Mouse (Mus musculus) intestine, embryonic 15.5 days (tissue): ENCODE measurements around the gene Lemd2. TPM values are rescaled to one million over a fixed set of nuclear protein-coding genes. Genes with fewer than 3 reads are reported as not detected.

Experiments used
- ATAC-seq: fragments of 200-750 bp; cut with Nextera tagmentation; 2 replicates; pipeline ENCODE4 v1.8.0; 2017; ENCODE audit warnings: moderate TSS enrichment, moderate library complexity
- H3K27ac ChIP-seq: fragments of 300-500 bp; sonication (generic); 2 replicates; pipeline ENCODE4 v1.5.1; 2015; ENCODE audit warnings: mild to moderate bottlenecking, inconsistent platforms
- H3K27me3 ChIP-seq: fragments of 300-500 bp; sonication (generic); replicated peaks from 2 replicates; pipeline ENCODE4 v1.6.1; 2015; ENCODE audit warnings: inconsistent platforms
- H3K36me3 ChIP-seq: fragments of 300-500 bp; sonication (generic); 2 replicates; pipeline ENCODE4 v1.6.1; 2015; ENCODE audit warnings: inconsistent platforms
- H3K4me1 ChIP-seq: fragments of 300-500 bp; sonication (generic); replicated peaks from 2 replicates; pipeline ENCODE4 v1.6.1; 2015; ENCODE audit warnings: inconsistent platforms
- H3K4me2 ChIP-seq: fragments of 300-500 bp; sonication (generic); replicated peaks from 2 replicates; pipeline ENCODE4 v1.6.1; 2015; ENCODE audit warnings: mild to moderate bottlenecking, inconsistent platforms
- H3K4me3 ChIP-seq: fragments of 300-500 bp; sonication (generic); replicated peaks from 2 replicates; pipeline ENCODE4 v1.5.1; 2015; ENCODE audit warnings: inconsistent platforms
- H3K9ac ChIP-seq: fragments of 300-500 bp; sonication (generic); 2 replicates; pipeline ENCODE4 v1.6.1; 2015; ENCODE audit warnings: inconsistent platforms
- H3K9me3 ChIP-seq: fragments of 300-500 bp; sonication (generic); 2 replicates; pipeline ENCODE4 v1.6.1; 2016; ENCODE audit warnings: inconsistent platforms
- WGBS: fragments of 180-500 bp; shearing (Covaris S2); methylation state at CpG from one replicate; pipeline ENCODE4 v1.1.7; 2015; 5-methylcytosine and 5-hydroxymethylcytosine counted together
- polyA plus RNA-seq: library from polyadenylated mRNA; unstranded; fragments of >200 nt; fragmentation: Nextera tagmentation; extraction: Ambion mirVana; gene quantifications from 2 replicates; pipeline ENCODE4 v1.2.1, GENCODE M21; 2015

Gene Lemd2
- polyA plus RNA-seq, 1 experiment from 2014 or later, result 10.9 TPM

- H3K4me1 ChIP-seq, result peaks cover 4% of the 10 kb centered on the region; the same call in 1 of the 2 replicates
- 0 out of 2 replicates have a peak, but pooled peaks have one; percentile 23 for ATAC-seq
Observed at GRCm38 (mm10) chr17:27165054-27165773, 39.1 kb downstream of the Lemd2 start.

GRCm38 (mm10) chr17:27160905-27161304 lies 43.4 kb downstream of the Lemd2 start:
- Histone ChIP-seq H3K27ac (no peak overlapping the region), H3K36me3 (no peaks in the 10 kb centered on the region), H3K9ac (no peak overlapping the region), H3K9me3 (no peaks in the 10 kb centered on the region), H3K4me2 (no peak overlapping the region), H3K27me3 (no peaks in the 10 kb centered on the region), H3K4me3 (no peak overlapping the region), H3K4me1 (peaks cover 4% of the 10 kb centered on the region; the same call in 1 of the 2 replicates)
- no peak for ATAC-seq
- 66% methylated on average over 4 of the region's 4 CpGs for WGBS

More at GRCm38 (mm10) chr17:27165054-27165773, 39.1 kb downstream of the Lemd2 start:
- Histone ChIP-seq H3K4me3 (no peak overlapping the region), H3K9ac (no peak overlapping the region), H3K9me3 (no peaks in the 10 kb centered on the region), H3K27ac (no peak overlapping the region), H3K36me3 (no peaks in the 10 kb centered on the region), H3K27me3 (no peaks in the 10 kb centered on the region), H3K4me2 (no peak overlapping the region)
- WGBS, result 31% methylated on average over 8 of the region's 8 CpGs

DNA sequence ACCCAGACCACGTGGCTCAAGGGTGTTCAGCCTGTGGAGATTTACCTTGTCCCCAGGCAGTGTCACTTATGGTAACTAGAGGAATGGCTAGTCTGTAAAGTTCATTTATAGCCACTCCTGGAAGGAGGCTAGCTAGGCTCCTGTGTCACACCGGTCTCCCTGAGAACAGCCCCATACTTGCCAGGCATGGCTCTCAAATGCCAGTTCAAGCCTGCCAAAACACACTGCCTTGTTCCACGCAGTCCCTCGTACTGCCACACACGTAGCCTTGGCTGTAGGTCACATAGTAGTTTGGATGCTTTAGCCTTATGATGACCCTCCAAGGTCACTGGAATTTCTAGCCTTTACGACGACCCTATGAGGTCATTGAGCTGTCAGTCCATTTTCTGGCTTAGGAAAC lies 45.1 kb downstream of the Lemd2 start:
- no peaks in the 10 kb centered on the region for H3K36me3 ChIP-seq
- no peak overlapping the region for H3K9ac ChIP-seq
- WGBS, result 70% methylated on average over 7 of the region's 7 CpGs
- no peak for ATAC-seq
- no peaks in the 10 kb centered on the region for H3K9me3 ChIP-seq
- H3K4me2 ChIP-seq, result no peak overlapping the region
- no peak overlapping the region for H3K4me3 ChIP-seq
- no peaks in the 10 kb centered on the region for H3K27me3 ChIP-seq
- no peak overlapping the region for H3K27ac ChIP-seq
- H3K4me1 ChIP-seq, result no peaks in the 10 kb centered on the region

GRCm38 (mm10) chr17:27158439-27158838 lies 45.8 kb downstream of the Lemd2 start:
- H3K27ac ChIP-seq, result no peak overlapping the region
- no peak overlapping the region for H3K4me3 ChIP-seq
- no peaks in the 10 kb centered on the region for H3K27me3 ChIP-seq
- H3K4me2 ChIP-seq, result no peak overlapping the region
- no peaks in the 10 kb centered on the region for H3K9me3 ChIP-seq
- peaks cover 4% of the 10 kb centered on the region; the same call in 1 of the 2 replicates for H3K4me1 ChIP-seq
- no peaks in the 10 kb centered on the region for H3K36me3 ChIP-seq
- H3K9ac ChIP-seq, result no peak overlapping the region
- no peak for ATAC-seq
- 87% methylated on average over 6 of the region's 6 CpGs for WGBS

GRCm38 (mm10) chr17:27155752-27156151 lies 48.5 kb downstream of the Lemd2 start:
- WGBS, result 75% methylated on average over 8 of the region's 8 CpGs
- Histone ChIP-seq H3K27me3 (no peaks in the 10 kb centered on the region), H3K27ac (no peak overlapping the region), H3K4me1 (peaks cover 6% of the 10 kb centered on the region), H3K36me3 (no peaks in the 10 kb centered on the region), H3K4me2 (no peak overlapping the region), H3K9ac (no peak overlapping the region), H3K4me3 (no peak overlapping the region), H3K9me3 (no peaks in the 10 kb centered on the region)
- no peak for ATAC-seq

DNA sequence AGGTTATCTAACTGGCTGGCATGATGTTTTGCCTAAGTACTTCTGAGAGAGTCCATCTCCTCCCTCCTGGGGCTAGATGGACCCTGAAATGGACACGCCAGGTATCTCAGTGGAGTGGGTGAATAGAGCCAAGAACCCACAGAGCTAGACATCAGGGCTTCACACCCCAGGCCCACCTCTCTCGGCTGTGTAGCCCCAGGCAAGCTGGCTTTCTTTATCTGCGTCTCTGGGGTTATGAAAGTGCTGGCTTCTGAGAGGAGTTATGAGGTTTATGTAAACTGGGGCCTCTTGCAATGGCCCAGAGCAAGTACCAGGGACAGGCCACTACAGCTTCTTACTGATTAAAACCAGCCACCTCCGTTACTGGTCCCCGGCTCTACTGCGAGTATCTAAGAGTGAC lies 49.4 kb downstream of the Lemd2 start:
- H3K36me3 ChIP-seq, result no peaks in the 10 kb centered on the region
- no peak overlapping the region for H3K9ac ChIP-seq
- no peak overlapping the region for H3K4me3 ChIP-seq
- 54% methylated on average over 6 of the region's 6 CpGs for WGBS
- no peak overlapping the region for H3K27ac ChIP-seq
- H3K9me3 ChIP-seq, result no peaks in the 10 kb centered on the region
- no peaks in the 10 kb centered on the region for H3K27me3 ChIP-seq
- no peak overlapping the region for H3K4me2 ChIP-seq
- no peak for ATAC-seq
- H3K4me1 ChIP-seq, result peaks cover 6% of the 10 kb centered on the region

DNA sequence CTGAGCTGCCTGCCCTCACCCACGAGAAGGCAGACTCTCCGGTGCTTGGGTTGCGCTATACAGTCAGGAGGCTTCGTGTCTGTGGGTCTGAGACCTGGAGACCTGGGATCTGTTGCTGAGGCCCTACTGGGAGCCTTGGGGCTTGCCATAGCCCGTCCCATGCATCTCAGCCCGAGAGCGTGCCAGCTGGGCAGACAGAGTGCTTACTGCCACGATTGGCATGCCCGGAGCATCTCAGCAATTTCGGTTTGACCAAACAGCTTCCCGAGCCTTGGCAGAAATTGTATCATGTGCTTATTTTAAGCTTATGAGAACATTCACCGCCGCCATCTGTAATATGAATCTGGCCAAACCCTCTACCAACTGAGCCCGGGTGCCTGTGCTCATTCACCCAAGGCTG lies 50.0 kb downstream of the Lemd2 start:
- Histone ChIP-seq H3K9me3 (no peaks in the 10 kb centered on the region), H3K4me2 (no peak overlapping the region), H3K9ac (no peak overlapping the region), H3K4me3 (no peak overlapping the region), H3K27me3 (no peaks in the 10 kb centered on the region), H3K4me1 (peaks cover 6% of the 10 kb centered on the region), H3K27ac (no peak overlapping the region), H3K36me3 (no peaks in the 10 kb centered on the region)
- 85% methylated on average over 14 of the region's 14 CpGs for WGBS
- no peak for ATAC-seq

GRCm38 (mm10) chr17:27153773-27154193 lies 50.5 kb downstream of the Lemd2 start:
- H3K9me3 ChIP-seq, result no peaks in the 10 kb centered on the region
- no peak overlapping the region for H3K4me2 ChIP-seq
- H3K36me3 ChIP-seq, result no peaks in the 10 kb centered on the region
- H3K4me3 ChIP-seq, result no peak overlapping the region
- H3K27ac ChIP-seq, result no peak overlapping the region
- no peak overlapping the region for H3K9ac ChIP-seq
- WGBS, result 48% methylated on average over 9 of the region's 9 CpGs
- ATAC-seq, result no peak
- peaks cover 6% of the 10 kb centered on the region for H3K4me1 ChIP-seq
- H3K27me3 ChIP-seq, result no peaks in the 10 kb centered on the region

- peaks cover 6% of the 10 kb centered on the region for H3K4me1 ChIP-seq
- no peaks in the 10 kb centered on the region for H3K36me3 ChIP-seq
- H3K27me3 ChIP-seq, result no peaks in the 10 kb centered on the region
- no peaks in the 10 kb centered on the region for H3K9me3 ChIP-seq
- no peak overlapping the region for H3K4me2 ChIP-seq
- no peak overlapping the region for H3K27ac ChIP-seq
- 52% methylated on average over 8 of the region's 8 CpGs for WGBS
- H3K4me3 ChIP-seq, result no peak overlapping the region
- no peak overlapping the region for H3K9ac ChIP-seq
- ATAC-seq, result peak; percentile 63
Observed at GRCm38 (mm10) chr17:27152976-27153723, 51.1 kb downstream of the Lemd2 start.

GRCm38 (mm10) chr17:27151411-27151810 lies 52.9 kb downstream of the Lemd2 start:
- WGBS, result 71% methylated on average over 8 of the region's 8 CpGs
- H3K9ac ChIP-seq, result no peak overlapping the region
- H3K9me3 ChIP-seq, result no peaks in the 10 kb centered on the region
- H3K27ac ChIP-seq, result no peak overlapping the region
- H3K4me1 ChIP-seq, result peaks cover 6% of the 10 kb centered on the region
- no peak for ATAC-seq
- no peak overlapping the region for H3K4me2 ChIP-seq
- H3K4me3 ChIP-seq, result no peak overlapping the region
- no peaks in the 10 kb centered on the region for H3K36me3 ChIP-seq
- no peaks in the 10 kb centered on the region for H3K27me3 ChIP-seq

DNA sequence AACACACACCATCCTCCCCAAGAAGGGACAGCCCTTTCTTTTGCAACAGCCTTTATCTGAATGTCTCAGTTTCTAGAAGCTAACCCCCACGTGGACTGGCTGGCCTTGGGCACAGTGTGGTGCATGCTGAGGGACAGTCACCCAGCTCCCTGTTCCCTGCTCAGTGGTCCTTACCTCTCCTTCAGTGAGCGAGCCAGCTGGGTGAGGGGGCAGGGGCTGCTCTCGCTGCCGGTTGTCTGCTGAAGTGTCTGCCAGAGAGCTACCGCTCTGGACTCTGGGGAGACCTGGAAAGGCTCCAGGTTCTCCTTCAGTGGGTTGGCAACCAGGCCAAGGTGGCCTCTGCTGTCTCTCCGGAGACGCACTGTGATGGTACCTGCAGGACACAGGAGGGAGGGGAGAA lies 53.4 kb downstream of the Lemd2 start:
- ATAC-seq, result no peak
- H3K4me3 ChIP-seq, result no peak overlapping the region
- H3K9ac ChIP-seq, result no peak overlapping the region
- H3K4me1 ChIP-seq, result peaks cover 9% of the 10 kb centered on the region
- no peak overlapping the region for H3K4me2 ChIP-seq
- no peaks in the 10 kb centered on the region for H3K9me3 ChIP-seq
- no peaks in the 10 kb centered on the region for H3K27me3 ChIP-seq
- H3K36me3 ChIP-seq, result no peaks in the 10 kb centered on the region
- no peak overlapping the region for H3K27ac ChIP-seq
- WGBS, result 53% methylated on average over 7 of the region's 7 CpGs

DNA sequence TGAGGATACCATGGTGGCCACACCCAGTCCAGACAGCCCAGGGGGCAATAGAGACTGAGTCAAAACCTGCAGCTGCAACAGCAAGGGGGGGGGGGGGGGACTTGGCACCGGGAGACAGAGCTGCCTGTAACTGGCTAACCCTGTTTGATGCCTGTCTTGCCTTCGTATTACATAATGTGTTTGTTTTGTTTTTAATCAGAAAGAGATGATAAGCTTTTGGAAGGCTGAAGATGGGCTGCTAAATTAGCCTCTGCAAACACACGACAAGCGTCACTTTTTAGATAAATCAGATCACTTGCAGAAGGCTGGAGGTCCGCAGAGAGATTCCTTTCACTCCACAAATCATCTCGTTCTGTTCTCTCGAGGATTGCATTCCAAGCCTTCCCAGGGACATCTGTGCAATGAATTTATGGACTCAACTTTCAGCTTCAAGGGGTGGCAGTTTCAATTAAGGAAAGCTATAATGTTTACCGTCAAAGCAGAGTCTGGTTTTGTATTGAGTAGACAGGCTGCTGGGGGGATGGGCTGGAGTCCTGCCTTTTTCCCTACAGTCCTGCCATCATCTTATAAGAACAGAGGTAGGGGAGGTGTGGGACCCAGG lies 57.8 kb downstream of the Lemd2 start:
- H3K36me3 ChIP-seq, result no peaks in the 10 kb centered on the region
- no peak overlapping the region for H3K4me3 ChIP-seq
- peaks cover 13% of the 10 kb centered on the region; the same call in 1 of the 2 replicates for H3K4me1 ChIP-seq
- no peaks in the 10 kb centered on the region for H3K27me3 ChIP-seq
- H3K27ac ChIP-seq, result no peak overlapping the region
- no peak overlapping the region for H3K9ac ChIP-seq
- no peaks in the 10 kb centered on the region for H3K9me3 ChIP-seq
- no peak for ATAC-seq
- H3K4me2 ChIP-seq, result no peak overlapping the region
- WGBS, result 6% methylated on average over 8 of the region's 8 CpGs
